Mouse (Mus musculus) liver, embryonic 16.5 days (tissue): Measurements from ENCODE around the gene Olr1. TPM values are rescaled to one million over a fixed set of nuclear protein-coding genes. Genes with fewer than 3 reads are reported as not detected.

Experiments used
- polyA plus RNA-seq: library from polyadenylated mRNA; unstranded; fragments of >200 nt; fragmentation: Nextera tagmentation; extraction: Ambion mirVana; gene quantifications from 2 replicates; pipeline ENCODE4 v1.2.1, GENCODE M21; 2015

Olr1 gene
- polyA plus RNA-seq, 1 experiment from 2014 or later = 1.3 TPM

Other genes with a start within 250 kb of the Olr1 start
- 0.61 and 0.65 TPM in 2 replicates for gene Cd69, start 231.7 kb downstream of the Olr1 start, polyA plus RNA-seq
- not detected in 2 replicates for gene 4922502D21Rik, start 175.4 kb downstream of the Olr1 start, polyA plus RNA-seq
- 13.1 and 13.7 TPM in 2 replicates for gene Clec12a, start 164.5 kb downstream of the Olr1 start, polyA plus RNA-seq
- gene Clec12b, start 121.3 kb downstream of the Olr1 start, polyA plus RNA-seq = not detected in 2 replicates
- gene Clec1b, start 109.9 kb downstream of the Olr1 start, polyA plus RNA-seq = 26.1 and 26.7 TPM in 2 replicates
- gene Clec9a, start 98.3 kb downstream of the Olr1 start, polyA plus RNA-seq = 0.30 and 0.33 TPM in 2 replicates
- gene Clec1a, start 55.2 kb downstream of the Olr1 start, polyA plus RNA-seq = 0.21 and 0.36 TPM in 2 replicates
- gene Tmem52b, start 5.4 kb upstream of the Olr1 start, polyA plus RNA-seq = 0.04 TPM in 1 of 2 replicates, not detected in the other
- 28.4 and 28.6 TPM in 2 replicates for gene Gabarapl1, start 26.0 kb upstream of the Olr1 start, polyA plus RNA-seq
- gene Klre1, start 70.7 kb upstream of the Olr1 start, polyA plus RNA-seq = 0.13 TPM in 1 of 2 replicates, not detected in the other
- gene Klrd1, start 84.6 kb upstream of the Olr1 start, polyA plus RNA-seq = 0.68 and 1.0 TPM in 2 replicates
- 0.68 and 0.77 TPM in 2 replicates for gene Klrk1, start 116.7 kb upstream of the Olr1 start, polyA plus RNA-seq
- gene Klrc3, start 136.2 kb upstream of the Olr1 start, polyA plus RNA-seq = not detected in 2 replicates
- gene Klrc2, start 153.5 kb upstream of the Olr1 start, polyA plus RNA-seq = 0.05 TPM in 1 of 2 replicates, not detected in the other
- gene Klrc1, start 171.8 kb upstream of the Olr1 start, polyA plus RNA-seq = 0.39 and 0.45 TPM in 2 replicates
- 0.17 TPM in 1 of 2 replicates, not detected in the other for gene Klri1, start 210.0 kb upstream of the Olr1 start, polyA plus RNA-seq
- gene Klri2, start 233.3 kb upstream of the Olr1 start, polyA plus RNA-seq = 0.02 and 0.07 TPM in 2 replicates